Mouse (Mus musculus): Measurements from ENCODE around the gene Pgpep1l. TPM values are rescaled to one million over a fixed set of nuclear protein-coding genes. Genes with fewer than 3 reads are reported as not detected.

The Pgpep1l gene
- polyA plus RNA-seq, 3 experiments from 2014 or later = 0.98 to 6.9 (median 4.2) TPM

DNA sequence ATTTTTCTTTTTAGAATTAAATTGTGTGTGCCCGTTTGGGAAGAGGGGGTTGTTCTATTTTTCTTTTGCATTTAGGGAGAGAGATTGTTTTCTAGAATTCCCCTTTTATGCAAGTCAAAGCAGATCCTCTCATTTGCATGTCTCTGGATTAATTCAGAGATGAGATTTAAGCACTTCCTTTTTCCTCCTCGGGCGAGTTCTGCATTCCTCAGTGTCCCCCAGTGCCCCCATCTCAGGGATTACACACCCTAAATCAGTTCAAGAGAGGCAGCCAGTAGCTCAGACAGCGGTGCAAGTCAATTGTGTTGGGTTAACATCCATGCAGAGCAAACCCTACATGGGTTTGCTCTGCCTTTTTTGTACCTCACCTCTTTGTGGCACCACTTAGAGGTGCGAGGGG is 50.2 kb downstream of the Pgpep1l start:
- ATAC-seq = no peak

DNA sequence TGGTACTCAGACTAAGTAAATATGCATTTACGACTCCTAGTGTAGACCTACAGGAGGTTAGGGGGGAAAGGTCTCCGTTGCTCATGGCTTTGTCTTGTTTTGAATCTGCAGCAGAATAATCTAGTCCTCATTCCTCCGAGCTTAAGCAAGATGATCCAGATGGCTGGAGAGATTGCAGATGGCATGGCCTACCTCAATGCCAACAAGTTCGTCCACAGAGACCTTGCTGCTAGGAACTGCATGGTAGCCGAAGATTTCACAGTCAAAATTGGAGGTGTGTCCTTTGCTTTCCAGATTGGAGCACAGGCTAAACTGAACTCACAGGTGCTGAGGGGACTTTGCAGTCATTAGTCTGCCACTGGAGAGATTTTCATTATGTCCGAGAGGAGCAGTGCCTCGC is 52.1 kb downstream of the Pgpep1l start:
- ATAC-seq = no peak

DNA sequence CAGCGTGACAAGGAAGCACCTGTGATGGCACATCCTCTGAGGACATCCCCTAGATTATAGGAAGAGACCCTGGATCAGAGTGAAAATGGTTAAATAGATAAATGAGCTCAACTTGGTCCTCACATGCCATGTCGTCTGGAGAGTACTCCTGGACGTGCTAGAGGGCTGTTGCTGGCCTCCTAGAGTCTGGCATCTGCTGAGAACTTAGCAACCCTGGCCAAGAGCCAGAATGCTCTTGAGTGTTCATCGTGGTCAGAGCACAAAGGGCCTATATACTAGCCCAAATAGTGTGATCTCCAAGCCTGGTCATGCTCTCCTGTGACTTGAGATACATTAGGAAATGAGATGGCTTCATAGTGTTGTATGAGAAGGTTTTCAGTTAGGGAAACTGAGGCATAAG is 53.6 kb downstream of the Pgpep1l start:
- no peak for ATAC-seq

DNA sequence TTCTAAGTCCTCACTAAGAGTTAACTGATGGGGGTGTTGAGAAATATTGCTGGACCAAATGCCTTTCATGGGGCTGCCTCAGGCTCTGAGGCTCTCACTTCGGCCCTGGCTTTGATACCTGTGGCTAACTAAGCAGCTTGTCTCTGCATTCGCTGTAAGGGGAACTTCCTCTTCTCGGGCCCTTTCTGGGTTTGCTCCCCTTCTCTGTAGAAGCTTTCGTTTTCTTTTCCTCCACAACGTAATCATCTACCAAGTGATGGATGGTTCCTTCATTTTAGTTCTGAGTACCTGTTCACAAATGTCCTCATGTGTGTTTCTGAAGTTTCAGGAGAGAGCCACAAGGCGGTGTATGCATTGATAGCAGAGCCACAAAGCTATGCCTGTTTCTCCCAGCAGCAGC is 55.0 kb downstream of the Pgpep1l start:
- ATAC-seq = no peak

DNA sequence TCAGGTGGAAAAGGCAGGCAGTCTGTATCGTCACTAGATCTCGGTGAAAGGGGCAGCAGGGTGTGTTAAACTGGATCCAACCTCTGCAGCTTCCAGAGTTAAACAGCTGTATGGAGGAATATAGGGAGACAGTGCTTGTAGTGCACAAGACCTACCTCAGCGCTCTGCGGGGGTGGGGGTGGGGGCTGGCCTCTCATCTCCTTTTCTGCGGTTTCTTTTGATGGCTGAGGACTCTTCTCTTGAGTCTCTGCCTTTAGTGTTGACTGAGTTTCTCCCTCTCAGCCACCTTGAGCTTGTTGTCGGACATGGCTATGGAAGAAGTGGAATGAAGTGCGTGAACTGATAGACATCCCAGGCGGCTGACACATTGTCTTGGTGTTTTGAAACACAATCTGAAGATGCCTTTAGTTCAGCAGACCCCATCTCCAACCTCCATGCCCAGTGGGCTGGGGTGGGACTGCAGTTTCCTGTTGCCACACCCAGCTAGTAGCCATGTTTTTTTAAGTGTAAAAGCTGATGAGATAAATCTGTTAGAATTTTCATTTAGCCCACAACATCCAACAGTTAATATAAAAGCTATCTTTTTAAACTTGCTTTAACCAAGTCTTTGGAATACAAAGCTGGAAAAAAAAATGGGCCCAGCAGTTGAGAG is 58.1 kb downstream of the Pgpep1l start:
- ATAC-seq = peak; percentile 78

DNA sequence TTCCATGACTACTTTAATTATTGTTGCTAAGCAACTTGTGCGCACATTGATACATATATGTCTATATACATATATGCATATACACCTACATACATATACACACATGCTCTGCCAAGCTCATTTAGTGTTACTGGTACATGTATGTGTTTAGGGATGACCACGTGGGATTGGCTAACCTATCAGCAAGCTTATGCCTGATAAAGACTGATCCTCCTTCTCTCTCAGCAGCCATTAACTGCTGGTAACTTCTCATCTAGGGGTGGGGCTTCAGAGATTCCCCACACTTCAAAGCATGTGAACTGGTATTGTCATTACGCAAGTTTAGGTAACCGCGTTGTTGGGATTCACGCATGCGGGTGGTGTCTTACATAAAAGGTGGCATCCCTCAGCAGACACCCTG is 64.4 kb downstream of the Pgpep1l start:
- no peak for ATAC-seq

DNA sequence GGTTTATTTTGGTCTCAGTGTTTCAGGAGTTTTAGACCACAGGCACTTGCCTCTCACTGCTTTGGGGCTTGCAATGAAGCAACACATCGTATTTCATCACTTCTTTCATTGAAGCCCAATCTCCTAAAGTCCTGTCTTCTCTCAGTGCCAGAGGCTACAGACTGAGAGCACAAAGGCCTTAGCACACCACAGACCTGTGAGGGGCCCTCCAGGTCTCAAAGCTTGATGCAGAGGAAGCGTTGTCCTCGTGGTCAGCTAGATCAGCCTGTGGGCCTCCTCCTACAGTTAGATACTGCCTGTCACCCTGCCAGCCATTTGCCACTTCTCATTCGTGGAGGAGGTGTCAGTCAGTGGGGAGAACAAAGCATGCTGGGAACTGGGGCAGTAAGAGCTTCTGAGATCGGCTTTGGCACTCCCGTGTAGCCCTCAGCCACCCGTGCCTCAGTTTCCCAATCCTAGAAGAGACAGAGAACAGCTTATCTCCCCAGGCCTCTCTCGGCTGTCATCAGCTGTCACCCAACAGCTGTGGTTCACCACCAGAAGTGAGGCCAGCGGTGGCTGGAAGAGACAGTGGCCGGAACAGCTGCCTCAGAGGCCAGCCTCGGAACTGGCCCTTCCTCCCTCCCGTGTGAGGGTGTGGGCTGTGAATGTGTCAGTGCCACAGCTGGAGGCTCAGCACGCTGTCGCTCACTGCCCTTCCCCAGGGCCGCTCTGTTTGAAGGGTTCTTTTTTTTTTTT is 69.9 kb downstream of the Pgpep1l start:
- ATAC-seq = no peak

DNA sequence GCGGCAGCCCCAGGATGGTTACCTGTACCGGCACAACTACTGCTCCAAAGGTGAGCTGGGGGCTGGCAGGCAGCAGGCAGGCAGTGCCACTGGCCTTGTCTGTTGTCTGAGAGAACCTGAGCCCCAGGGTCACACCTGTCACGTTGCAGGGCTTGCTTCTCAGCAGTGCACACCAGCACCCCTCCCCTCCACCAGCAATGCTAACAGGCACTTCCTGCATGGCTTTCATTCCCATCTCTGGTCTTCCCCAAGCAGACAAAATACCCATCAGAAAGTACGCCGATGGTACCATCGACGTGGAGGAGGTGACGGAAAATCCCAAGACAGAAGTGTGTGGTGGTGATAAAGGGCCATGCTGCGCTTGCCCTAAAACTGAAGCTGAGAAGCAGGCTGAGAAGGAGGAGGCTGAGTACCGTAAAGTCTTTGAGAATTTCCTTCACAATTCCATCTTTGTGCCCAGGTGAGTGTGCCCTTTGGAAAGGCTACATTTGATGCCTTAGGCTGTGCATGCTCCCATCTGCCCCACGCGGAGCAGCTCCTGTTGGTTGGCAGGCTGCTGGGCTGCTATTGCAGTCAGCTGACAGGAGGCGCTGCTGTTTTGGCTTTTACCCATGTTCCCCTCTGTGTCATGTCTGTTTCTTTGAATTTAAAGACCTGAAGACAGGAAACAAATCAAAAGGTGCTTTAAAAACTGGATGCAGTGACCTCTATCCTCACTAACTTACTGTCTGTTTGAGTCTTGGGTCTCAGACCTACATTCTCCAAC is 74.2 kb downstream of the Pgpep1l start:
- ATAC-seq = peak; percentile 87

DNA sequence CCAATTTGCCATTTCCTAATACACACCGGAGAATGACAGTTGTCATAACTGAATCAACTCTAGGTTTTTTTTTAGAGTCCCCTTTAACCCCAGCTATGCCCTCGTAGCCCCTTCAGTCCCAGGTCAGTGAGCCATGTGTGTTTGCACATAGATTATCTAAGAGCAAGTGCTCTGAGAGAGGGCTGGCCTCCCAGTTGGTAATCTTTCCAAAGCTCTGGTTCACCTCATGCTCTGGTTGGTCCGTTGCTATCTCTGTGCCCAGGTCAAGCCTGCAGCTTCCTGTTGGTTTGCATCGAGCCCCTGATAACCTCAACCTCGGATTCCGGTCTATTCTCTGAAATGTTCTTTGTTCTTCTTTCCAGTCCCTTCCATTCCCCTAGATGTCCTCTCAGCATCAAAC is 74.8 kb downstream of the Pgpep1l start:
- ATAC-seq = peak; percentile 9

Other genes starting within 250 kb of the Pgpep1l start
- gene Fam169b, start 9.6 kb upstream of the Pgpep1l start, polyA plus RNA-seq (2017; shearing (Covaris generic)) = 100 to 1,000 TPM in 2 of 3 experiments, 10 to 100 TPM in 1; 45.3 to 127 (median 108) TPM